ENCODE assay signal across 28 mouse cellular contexts in genomic region chr13:48614525-48614924, GRCm38 (mm10). TPM values are rescaled to one million over a fixed set of nuclear protein-coding genes. Genes with fewer than 3 reads are reported as not detected.
"Had no signal": no experiment of that assay in that cellular context is flagged by ENCODE, and none has a peak within 500 bp of the region (broad histone marks: within the 10 kb centered on the region; RNA-seq: fewer than 3 reads in every experiment).

No protein-coding gene starts in this region.

- DNase-seq: gastrocnemius, postnatal 14 days; gastrocnemius, postnatal 36 days; heart, adult 18-20 months; heart, postnatal 14 days; heart, postnatal 36 days; kidney, adult 11 months; kidney, adult 2 months; kidney, adult 9 months; kidney, postnatal 14 days; kidney, postnatal 36 days; layer of hippocampus, adult 9-11 months; layer of hippocampus, postnatal 36 days; left cerebral cortex, postnatal 4 days; liver; liver, embryonic 13.5 days had no signal

- H3K36me3 ChIP-seq: limb, embryonic 12.5 days; liver, embryonic 13.5 days; liver, embryonic 15.5 days had no signal

- H3K27ac ChIP-seq: heart, embryonic 10.5 days; hindbrain, embryonic 13.5 days; hindbrain, embryonic 15.5 days; hindbrain, postnatal 0 days; kidney, embryonic 15.5 days; kidney, postnatal 0 days; limb, embryonic 12.5 days; liver, embryonic 13.5 days; liver, embryonic 15.5 days had no signal

- H3K27me3 ChIP-seq: heart, embryonic 12.5 days; hindbrain, embryonic 13.5 days; hindbrain, embryonic 15.5 days; kidney, embryonic 15.5 days; limb, embryonic 12.5 days; liver, embryonic 13.5 days; liver, embryonic 15.5 days had no signal

- H3K4me2 ChIP-seq: heart, embryonic 12.5 days; hindbrain, embryonic 13.5 days; hindbrain, embryonic 15.5 days; kidney, embryonic 15.5 days; limb, embryonic 12.5 days; liver, embryonic 11.5 days; liver, embryonic 13.5 days; liver, embryonic 15.5 days had no signal

- ATAC-seq: hindbrain, postnatal 0 days; intestine, embryonic 16.5 days had no signal

- H3K9me3 ChIP-seq: hindbrain, embryonic 15.5 days; liver, embryonic 15.5 days had no signal

- H3K4me3 ChIP-seq: heart, embryonic 10.5 days; heart, embryonic 12.5 days; hindbrain, embryonic 13.5 days; hindbrain, embryonic 15.5 days; kidney, embryonic 15.5 days; limb, embryonic 12.5 days; liver, embryonic 13.5 days; liver, embryonic 15.5 days had no signal

- H3K4me1 ChIP-seq: heart, embryonic 10.5 days; heart, embryonic 12.5 days; hindbrain, embryonic 15.5 days; liver, embryonic 13.5 days; liver, embryonic 15.5 days had no signal

- H3K9ac ChIP-seq: heart, embryonic 12.5 days; hindbrain, embryonic 13.5 days; hindbrain, embryonic 15.5 days; kidney, embryonic 15.5 days; limb, embryonic 12.5 days; liver, embryonic 13.5 days; liver, embryonic 15.5 days had no signal

RNA-seq across cellular contexts. Expression of gene Barx1, which starts 48.3 kb away (rescaled TPM):
- polyA plus RNA-seq: gonadal fat pad, adult 2 months; hindbrain, embryonic 13.5 days; hindbrain, embryonic 15.5 days; hindbrain, postnatal 0 days; kidney, adult 2 months; kidney, postnatal 0 days; large intestine, adult 2 months had no signal
